Mouse (Mus musculus): Measurements from ENCODE around the gene Ilf3. TPM values are rescaled to one million over a fixed set of nuclear protein-coding genes. Genes with fewer than 3 reads are reported as not detected.
"Not testable (repeated sequence)": the region's sequence is repeated elsewhere in the genome, so short reads cannot be mapped to it uniquely, and the experiment has no call there.

The Ilf3 gene
- 100 to 1,000 TPM in 3 of 4 experiments, 10 to 100 TPM in 1; 95.4 to 113 (median 103) TPM for total RNA-seq (2022)

GRCm38 (mm10) chr9:21367357-21368111 lies at the start of gene Ilf3:
Gene Ilf3, plus strand, starts transcription at chr9:21367871.
- DNase-seq (ENCODE audit: low spot score in 2 of 2), result peak; percentile 100

GRCm38 (mm10) chr9:21318792-21319191 lies 48.9 kb upstream of the Ilf3 start:
- DNase-seq (ENCODE audit: low spot score in 2 of 2), result no peak

GRCm38 (mm10) chr9:21319503-21319902 lies 48.2 kb upstream of the Ilf3 start:
- DNase-seq (ENCODE audit: low spot score in 2 of 2), result no peak

GRCm38 (mm10) chr9:21320280-21320618 lies 47.4 kb upstream of the Ilf3 start:
- no peak for DNase-seq (ENCODE audit: low spot score in 2 of 2)

- peak; percentile 29 to 67 for DNase-seq (ENCODE audit: low spot score in 2 of 2)
Observed at GRCm38 (mm10) chr9:21320619-21321512, 46.8 kb upstream of the Ilf3 start, which contains the start of gene Slc44a2. Gene Slc44a2, plus strand, starts transcription at chr9:21320698.

- no peak for DNase-seq (ENCODE audit: low spot score in 2 of 2)
Observed at GRCm38 (mm10) chr9:21321513-21321835, 46.2 kb upstream of the Ilf3 start.

- DNase-seq (ENCODE audit: low spot score in 2 of 2), result peak in 1 of 2 experiments; percentile 22
Observed at GRCm38 (mm10) chr9:21322211-21322916, 45.3 kb upstream of the Ilf3 start.

GRCm38 (mm10) chr9:21322917-21323297 lies 44.8 kb upstream of the Ilf3 start:
- DNase-seq (ENCODE audit: low spot score in 2 of 2), result not testable (repeated sequence)

- DNase-seq (ENCODE audit: low spot score in 2 of 2), result no peak
Observed at GRCm38 (mm10) chr9:21324269-21324668, 43.4 kb upstream of the Ilf3 start.

DNA sequence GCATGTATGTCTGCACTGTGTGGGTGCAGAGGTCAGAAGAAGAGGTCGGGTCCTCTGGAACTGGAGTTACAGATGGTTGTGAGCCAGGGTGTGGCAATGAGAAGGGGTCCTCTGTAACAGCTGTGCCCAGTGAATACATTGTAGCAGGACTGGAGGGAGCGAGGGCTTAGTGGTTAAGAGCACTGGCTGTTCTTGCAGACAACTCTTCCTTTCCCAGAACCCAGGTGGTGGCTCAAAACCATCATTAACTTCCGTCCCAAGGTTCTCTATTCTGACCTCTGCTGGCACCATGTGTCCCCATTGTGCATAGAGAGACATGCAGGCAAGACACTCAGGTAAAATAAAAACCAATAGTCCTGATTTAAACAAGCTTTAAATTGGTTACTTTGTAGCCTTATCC lies 40.1 kb upstream of the Ilf3 start:
- no peak for DNase-seq (ENCODE audit: low spot score in 2 of 2)

DNA sequence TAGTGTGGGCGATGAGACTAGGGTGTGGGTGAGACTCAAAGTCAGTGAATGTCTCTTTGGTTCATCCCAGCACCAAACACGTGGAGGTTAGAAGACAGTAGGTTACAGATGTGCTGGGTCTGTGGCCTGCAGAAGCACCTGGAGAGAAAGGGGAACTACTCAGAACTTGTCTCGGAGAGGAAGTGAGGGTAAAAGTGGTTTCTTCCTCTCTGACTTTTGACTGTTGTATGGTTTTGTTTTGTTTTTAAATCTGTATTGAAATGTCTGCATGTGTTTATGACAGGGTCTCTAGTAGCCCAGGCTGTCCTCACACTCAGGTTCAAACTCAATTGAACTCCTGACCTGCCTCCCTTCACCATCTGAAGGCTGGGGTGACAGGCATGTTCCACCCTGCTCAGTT lies 39.6 kb upstream of the Ilf3 start:
- DNase-seq (ENCODE audit: low spot score in 2 of 2), result no peak

DNA sequence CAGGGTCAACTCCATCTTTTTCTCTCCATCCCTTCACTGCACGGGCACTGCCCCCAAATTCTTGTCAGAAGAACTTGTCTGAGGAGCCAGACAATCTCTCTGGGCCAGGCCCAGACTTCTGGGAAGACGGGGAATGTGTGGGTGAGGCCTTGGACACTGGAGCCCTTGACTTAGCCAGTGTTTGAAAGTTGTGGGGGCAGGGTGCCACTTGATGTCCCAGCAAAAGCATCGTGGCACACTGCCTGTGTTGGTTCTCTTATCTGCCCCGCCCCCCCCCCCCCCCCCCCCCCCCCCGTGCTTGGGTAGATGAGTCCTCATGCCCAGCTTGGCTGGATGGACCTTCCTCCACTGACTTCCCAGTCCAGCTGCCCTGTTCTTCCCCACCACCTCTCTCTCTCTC lies 38.6 kb upstream of the Ilf3 start:
- no peak for DNase-seq (ENCODE audit: low spot score in 2 of 2)

- DNase-seq (ENCODE audit: low spot score in 2 of 2), result no peak
Observed at GRCm38 (mm10) chr9:21329699-21330289, 37.9 kb upstream of the Ilf3 start.

DNA sequence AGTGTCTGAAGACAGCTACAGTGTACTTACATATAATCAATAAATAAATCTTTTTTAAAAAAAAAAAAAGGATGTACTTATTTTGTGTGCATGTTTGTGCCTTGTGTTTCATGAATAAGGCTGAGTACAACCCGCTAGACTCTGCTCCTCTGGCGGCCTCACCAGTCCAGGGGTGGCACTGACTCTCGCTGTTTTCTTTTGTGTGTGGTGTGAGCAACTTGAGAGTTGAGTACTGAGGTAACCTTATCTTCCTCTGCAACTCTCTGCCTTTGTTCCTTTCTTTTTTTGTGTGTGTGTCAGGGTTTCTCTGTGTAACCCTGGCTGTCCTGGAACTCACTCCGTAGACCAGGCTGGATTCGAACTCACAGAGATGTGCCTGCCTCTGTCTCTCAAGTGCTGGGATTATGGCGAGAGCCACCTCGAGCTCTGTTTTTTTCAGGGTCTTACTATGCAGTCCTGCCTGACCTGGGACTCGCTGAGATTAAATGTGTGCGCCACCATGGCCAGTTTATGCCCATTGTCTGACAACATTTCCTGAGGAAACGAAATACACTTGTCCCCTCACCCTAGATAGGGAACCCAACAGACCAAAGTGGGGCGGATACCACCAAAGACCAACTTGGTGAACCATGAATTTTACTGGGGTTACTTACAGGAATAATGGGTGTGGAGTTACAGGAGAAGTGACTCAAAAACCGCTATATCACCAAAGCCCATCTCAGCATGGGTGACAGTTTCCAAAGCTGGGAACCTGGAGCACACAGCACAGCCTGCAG lies 36.1 kb upstream of the Ilf3 start:
- no peak for DNase-seq (ENCODE audit: low spot score in 2 of 2)

DNA sequence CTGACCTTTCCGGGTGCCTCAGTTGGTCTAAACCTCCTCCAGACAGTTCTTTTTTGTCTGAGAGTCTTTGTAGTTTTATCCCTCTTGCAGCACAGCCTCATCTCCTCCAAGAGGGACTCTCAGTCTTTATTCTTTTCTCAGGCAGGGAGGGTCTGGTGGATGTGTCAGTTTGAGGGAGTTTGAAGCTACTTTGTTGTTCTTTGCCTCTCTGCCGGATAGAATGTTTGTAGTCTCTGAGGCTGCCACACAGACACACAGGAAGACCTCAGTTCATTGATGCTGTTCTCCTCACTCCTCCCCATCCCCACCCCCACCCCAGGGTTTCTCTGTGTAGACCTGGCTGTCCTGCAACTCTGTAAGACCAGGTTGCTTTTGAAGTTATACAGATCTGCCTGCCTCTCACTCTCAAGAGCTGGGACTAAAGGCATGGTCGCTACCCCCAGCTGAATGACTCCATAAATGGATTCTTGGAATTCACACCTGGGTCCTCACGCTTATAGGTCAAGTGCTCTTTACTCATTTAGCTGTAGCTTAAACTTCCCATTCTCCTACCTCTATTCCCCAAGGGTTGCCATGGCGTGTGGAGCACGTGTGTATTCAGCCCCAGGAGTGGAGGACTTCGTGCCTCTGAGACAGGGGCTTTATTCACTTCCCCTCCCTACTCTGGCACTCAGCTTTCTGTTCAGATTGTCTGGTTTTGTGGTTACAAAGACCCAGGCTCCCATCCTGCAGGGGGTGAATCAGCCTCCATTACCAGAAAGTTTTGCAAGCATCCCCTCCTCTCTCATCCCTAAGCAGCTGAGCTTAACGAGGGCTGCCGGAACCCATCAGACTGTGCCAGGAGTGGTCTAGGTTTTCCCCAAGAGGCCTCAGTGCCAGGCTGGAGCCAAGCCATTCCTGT lies 35.3 kb upstream of the Ilf3 start:
- no peak for DNase-seq (ENCODE audit: low spot score in 2 of 2)

DNA sequence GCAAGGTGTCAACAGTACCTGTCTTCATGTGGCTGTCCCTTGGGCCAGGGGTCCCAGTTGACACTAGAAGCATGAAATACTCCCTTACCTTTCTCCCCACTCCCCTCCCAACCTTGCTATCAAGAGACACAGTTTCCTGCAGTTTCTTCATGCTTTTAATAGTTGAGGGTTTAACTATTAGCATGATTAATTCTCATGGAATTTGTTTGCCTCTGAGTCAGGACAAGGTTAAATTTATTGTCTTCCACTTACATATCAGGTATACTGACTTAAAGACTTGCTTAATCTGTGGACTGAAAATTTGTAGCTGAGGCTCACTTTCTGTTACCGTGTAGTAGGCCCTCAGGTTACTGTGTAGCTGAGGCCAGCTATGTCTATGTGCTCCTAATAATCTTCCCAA lies 34.1 kb upstream of the Ilf3 start:
- no peak for DNase-seq (ENCODE audit: low spot score in 2 of 2)

GRCm38 (mm10) chr9:21334747-21335146 lies 32.9 kb upstream of the Ilf3 start:
- DNase-seq (ENCODE audit: low spot score in 2 of 2), result no peak

GRCm38 (mm10) chr9:21335391-21335790 lies 32.3 kb upstream of the Ilf3 start:
- no peak for DNase-seq (ENCODE audit: low spot score in 2 of 2)

GRCm38 (mm10) chr9:21336491-21336890 lies 31.2 kb upstream of the Ilf3 start:
- no peak for DNase-seq (ENCODE audit: low spot score in 2 of 2)

DNA sequence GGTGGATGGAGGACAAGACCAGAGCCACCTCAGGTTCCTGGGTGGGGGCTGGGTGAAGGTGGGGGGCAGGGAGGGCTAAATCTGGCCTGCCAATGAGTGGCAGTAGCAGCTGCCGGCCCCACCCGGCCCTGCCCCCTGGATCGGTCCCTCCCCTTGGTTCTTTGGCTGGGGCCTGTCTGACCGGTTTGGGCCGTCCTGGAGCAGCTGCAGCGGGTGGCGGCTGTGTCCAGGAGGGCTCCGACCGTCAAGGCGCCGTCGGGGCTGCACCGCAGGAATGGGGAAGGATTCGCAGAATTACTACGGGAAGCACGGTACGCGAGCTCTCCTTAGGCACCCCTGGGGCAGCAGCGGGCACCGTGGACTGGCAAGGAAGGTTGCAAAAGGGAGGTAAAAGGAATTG lies 30.0 kb upstream of the Ilf3 start:
- DNase-seq (ENCODE audit: low spot score in 2 of 2), result no peak
